Mouse (Mus musculus) myocyte (in vitro differentiated cells): ENCODE measurements around the gene Wsb2. TPM values are rescaled to one million over a fixed set of nuclear protein-coding genes. Genes with fewer than 3 reads are reported as not detected.
"Not testable (repeated sequence)": the region's sequence is repeated elsewhere in the genome, so short reads cannot be mapped to it uniquely, and the experiment has no call there.

Experiments used
- H3K27me3 ChIP-seq: one replicate; pipeline ENCODE4 v1.6.1; 2011; ENCODE audit not compliant: control insufficient read depth, insufficient read depth, insufficient read length
- H3K36me3 ChIP-seq: one replicate; pipeline ENCODE4 v1.6.1; 2011; ENCODE audit not compliant: control insufficient read depth, insufficient read depth
- H3K4me2 ChIP-seq: one replicate; pipeline ENCODE4 v1.6.1; 2011; ENCODE audit warnings: low read depth, control low read depth
- H3K4me3 ChIP-seq: one replicate; pipeline ENCODE4 v1.5.1; 2011; ENCODE audit warnings: mild to moderate bottlenecking, control low read depth, moderate library complexity
- H3K79me2 ChIP-seq: one replicate; pipeline ENCODE4 v1.6.1; 2011; ENCODE audit not compliant: control insufficient read depth, insufficient read depth
- H3ac ChIP-seq: one replicate; pipeline ENCODE4 v1.6.1; 2011; ENCODE audit not compliant: control insufficient read depth, insufficient read length
- CEBPB ChIP-seq: IDR thresholded peaks from 2 replicates; pipeline ENCODE4 v1.6.1; 2011; ENCODE audit warnings: mild to moderate bottlenecking, moderate library complexity; ENCODE audit not compliant: poor library complexity, insufficient read depth, severe bottlenecking
- E2F4 ChIP-seq: IDR thresholded peaks from one replicate; pipeline ENCODE4 v1.6.1; 2011; ENCODE audit warnings: mild to moderate bottlenecking, control low read depth, moderate library complexity; ENCODE audit not compliant: insufficient read depth
- MAX ChIP-seq: IDR thresholded peaks from one replicate; pipeline ENCODE4 v1.6.1; 2011; ENCODE audit warnings: low read depth, mild to moderate bottlenecking, control low read depth
- MYOD1 ChIP-seq, 3 experiments: IDR thresholded peaks; one replicate each; pipeline ENCODE4 v1.6.1; 2011; ENCODE audit warnings: control low read depth in 2 of 3, low read depth in 2 of 3, mild to moderate bottlenecking in 2 of 3, moderate library complexity in 1 of 3; ENCODE audit not compliant: insufficient read length in 2 of 3, control insufficient read depth in 1 of 3
- MYOG ChIP-seq, 3 experiments: IDR thresholded peaks; one replicate each; pipeline ENCODE4 v1.6.1; 2011; ENCODE audit warnings: control low read depth in 2 of 3, low read depth in 2 of 3, mild to moderate bottlenecking in 2 of 3; ENCODE audit not compliant: insufficient read length in 2 of 3, control insufficient read depth in 1 of 3, insufficient read depth in 1 of 3
- POLR2A ChIP-seq: IDR thresholded peaks from one replicate; pipeline ENCODE4 v1.6.1; 2011; ENCODE audit warnings: low read depth, mild to moderate bottlenecking, control low read depth, moderate library complexity; ENCODE audit not compliant: insufficient read length
- POLR2AphosphoS2 ChIP-seq: IDR thresholded peaks from one replicate; pipeline ENCODE4 v1.6.1; 2011; ENCODE audit warnings: low read depth, control low read depth; ENCODE audit not compliant: insufficient read length
- REST ChIP-seq: IDR thresholded peaks from one replicate; pipeline ENCODE4 v1.6.1; 2011; ENCODE audit warnings: mild to moderate bottlenecking, control low read depth, moderate library complexity; ENCODE audit not compliant: insufficient read depth, insufficient read length
- SRF ChIP-seq: IDR thresholded peaks from one replicate; pipeline ENCODE4 v1.6.1; 2011; ENCODE audit warnings: low read depth; ENCODE audit not compliant: control insufficient read depth, insufficient read length
- TCF12 ChIP-seq: IDR thresholded peaks from one replicate; pipeline ENCODE4 v1.6.1; 2011; ENCODE audit warnings: mild to moderate bottlenecking, control low read depth; ENCODE audit not compliant: poor library complexity, insufficient read depth, severe bottlenecking
- TCF3 ChIP-seq: IDR thresholded peaks from one replicate; pipeline ENCODE4 v1.6.1; 2011; ENCODE audit warnings: low read depth, control low read depth; ENCODE audit not compliant: insufficient read length
- USF1 ChIP-seq: IDR thresholded peaks from one replicate; pipeline ENCODE4 v1.6.1; 2011; ENCODE audit warnings: low read depth, mild to moderate bottlenecking, control low read depth, moderate library complexity
- polyA plus RNA-seq: library from polyadenylated mRNA; unstranded; fragments of >200 nt; fragmentation: generic; extraction: Trizol; gene quantifications from one replicate; pipeline ENCODE4 v1.2.1, GENCODE M21; 2012; ENCODE audit warnings: missing spikeins

Wsb2 gene
- polyA plus RNA-seq, 1 experiment: 142 TPM

DNA sequence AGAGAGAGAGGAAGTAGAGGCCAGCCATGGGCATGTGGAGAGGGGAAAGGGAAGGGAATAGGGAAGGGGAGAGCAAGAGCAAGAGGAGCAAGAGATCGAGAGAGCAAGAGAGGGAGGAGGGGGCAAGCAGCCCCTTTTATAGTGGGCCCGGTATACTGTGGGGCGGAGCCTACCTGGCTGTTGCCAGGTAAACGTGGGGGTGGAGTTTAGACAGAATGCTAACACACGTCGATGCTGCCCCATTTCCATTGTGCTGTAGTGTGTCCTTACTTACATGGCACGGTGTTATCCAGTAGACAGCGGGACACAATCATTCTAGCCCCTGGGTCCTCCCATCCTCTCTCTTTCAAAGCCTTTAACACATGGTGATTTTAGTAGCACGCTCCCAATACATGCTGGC is 42.2 kb downstream of the Wsb2 start:
- no peak for TF ChIP-seq POLR2AphosphoS2
- TF ChIP-seq SRF: no peak
- TF ChIP-seq MYOG (IDR thresholded peaks at IDR 0.05; ENCODE audit: control insufficient read depth in 1 of 3, insufficient read depth in 1 of 3, insufficient read length in 2 of 3, low read depth in 2 of 3): no peak
- TF ChIP-seq USF1: no peak
- no peak for TF ChIP-seq CEBPB
- TF ChIP-seq TCF3: no peak
- TF ChIP-seq POLR2A: no peak
- no peak for TF ChIP-seq REST
- Histone ChIP-seq H3ac (no peak overlapping the region), H3K36me3 (no peaks in the 10 kb centered on the region), H3K79me2 (no peaks in the 10 kb centered on the region), H3K27me3 (peaks cover 26% of the 10 kb centered on the region), H3K4me3 (no peak overlapping the region), H3K4me2 (no peak overlapping the region)

- TF ChIP-seq TCF3: no peak
- TF ChIP-seq MYOG (IDR thresholded peaks at IDR 0.05; ENCODE audit: control insufficient read depth in 1 of 3, insufficient read depth in 1 of 3, insufficient read length in 2 of 3, low read depth in 2 of 3): no peak
- no peak for TF ChIP-seq E2F4
- no peak for TF ChIP-seq POLR2A
- no peak for TF ChIP-seq CEBPB
- no peak for TF ChIP-seq REST
- TF ChIP-seq MAX: no peak
- TF ChIP-seq TCF12: no peak
- no peak for TF ChIP-seq SRF
- H3K79me2 ChIP-seq: no peaks in the 10 kb centered on the region
- peaks cover 15% of the 10 kb centered on the region for H3K27me3 ChIP-seq
- no peak overlapping the region for H3ac ChIP-seq
- H3K4me3 ChIP-seq: no peak overlapping the region
- H3K4me2 ChIP-seq: no peak overlapping the region
- no peaks in the 10 kb centered on the region for H3K36me3 ChIP-seq
Observed at GRCm38 (mm10) chr5:117403609-117404008, 46.5 kb downstream of the Wsb2 start.

GRCm38 (mm10) chr5:117404671-117405070 is 47.6 kb downstream of the Wsb2 start:
- not testable (repeated sequence) for H3K4me2 ChIP-seq, H3K36me3 ChIP-seq, H3ac ChIP-seq, H3K4me3 ChIP-seq, H3K79me2 ChIP-seq
- peaks cover 13% of the 10 kb centered on the region for H3K27me3 ChIP-seq

DNA sequence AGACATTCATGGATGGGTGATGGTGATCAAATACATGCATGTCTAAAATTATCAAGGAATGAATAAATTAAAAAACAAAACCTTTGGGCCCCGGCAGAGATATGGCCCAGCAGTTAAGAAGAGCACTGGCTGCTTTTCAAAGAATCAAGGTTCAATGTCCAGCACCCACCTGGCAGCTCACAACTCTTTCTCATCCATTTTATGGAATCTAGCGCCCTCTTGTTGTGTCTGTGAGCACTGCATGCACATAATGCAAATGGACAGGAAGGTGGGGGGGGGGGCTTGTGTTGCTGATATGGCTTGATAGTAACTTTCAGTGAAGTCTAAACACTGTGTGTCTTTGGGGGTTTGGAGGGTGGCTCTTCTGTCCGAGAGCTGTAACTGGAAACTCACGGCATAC is 51.1 kb downstream of the Wsb2 start:
- H3K79me2 ChIP-seq: no peaks in the 10 kb centered on the region
- TF ChIP-seq TCF3: no peak
- H3ac ChIP-seq: no peak overlapping the region
- no peak overlapping the region for H3K4me3 ChIP-seq
- H3K4me2 ChIP-seq: no peak overlapping the region
- H3K36me3 ChIP-seq: no peaks in the 10 kb centered on the region
- peaks cover 30% of the 10 kb centered on the region for H3K27me3 ChIP-seq

GRCm38 (mm10) chr5:117409369-117409768 is 52.3 kb downstream of the Wsb2 start:
- Histone ChIP-seq H3K79me2 (no peaks in the 10 kb centered on the region), H3ac (no peak overlapping the region), H3K36me3 (no peaks in the 10 kb centered on the region), H3K4me2 (no peak overlapping the region), H3K4me3 (no peak overlapping the region), H3K27me3 (peaks cover 42% of the 10 kb centered on the region)
- TF ChIP-seq POLR2A (no peak), CEBPB (no peak), POLR2AphosphoS2 (no peak), MYOG (IDR thresholded peaks at IDR 0.05; ENCODE audit: control insufficient read depth in 1 of 3, insufficient read depth in 1 of 3, insufficient read length in 2 of 3, low read depth in 2 of 3) (no peak), MAX (no peak), SRF (no peak), MYOD1 (IDR thresholded peaks at IDR 0.05; ENCODE audit: control insufficient read depth in 1 of 3, insufficient read length in 2 of 3, low read depth in 2 of 3) (no peak), E2F4 (no peak), TCF3 (no peak), TCF12 (no peak), USF1 (no peak), REST (no peak)
